Mouse (Mus musculus): ENCODE data around the gene Ogfod2. TPM values are rescaled to one million over a fixed set of nuclear protein-coding genes. Genes with fewer than 3 reads are reported as not detected.

Gene Ogfod2
- 54.5 and 70.4 TPM in 2 replicates for total RNA-seq (2014; rRNA removed)
- polyA plus RNA-seq (2015; fragmentation: Nextera tagmentation; extraction: Ambion mirVana) = 36.2 and 39.5 TPM in 2 replicates

GRCm38 (mm10) chr5:124111742-124112497 is at the start of gene Ogfod2:
Gene Ogfod2 (plus strand): TSS chr5:124112297.
- H3K27ac ChIP-seq (ENCODE audit: low read depth, low read length) = peak within 1 kb of the TSS; percentile 81
- 2% methylated on average over 66 of the region's 66 CpGs for WGBS
- TF ChIP-seq CTCF (IDR thresholded peaks at IDR 0.05) = peak; percentile 75
- ATAC-seq (ENCODE audit: low FRiP score) (peak; percentile 97), DNase-seq (ENCODE audit: low spot score) (peak; percentile 98)
- H3K36me3 ChIP-seq (ENCODE audit: insufficient read depth, low read length) = peaks cover 10% of the 10 kb centered on the region; the same call in 1 of the 2 replicates
- H3K9ac ChIP-seq (replicated peaks; ENCODE audit: low read length, poor library complexity, severe bottlenecking) = peak within 1 kb of the TSS; percentile 54
- no peaks in the 10 kb centered on the region for H3K27me3 ChIP-seq (ENCODE audit: insufficient read depth, low read length)
- peak within 1 kb of the TSS; percentile 86 for H3K4me3 ChIP-seq (ENCODE audit: low read depth, low read length)
- H3K4me2 ChIP-seq (ENCODE audit: low read depth, low read length, poor library complexity, severe bottlenecking) = peak within 1 kb of the TSS; percentile 93
- no peaks in the 10 kb centered on the region for H3K9me3 ChIP-seq (ENCODE audit: low read length)
- peaks cover 13% of the 10 kb centered on the region for H3K4me1 ChIP-seq (ENCODE audit: insufficient read depth, low read length)

DNA sequence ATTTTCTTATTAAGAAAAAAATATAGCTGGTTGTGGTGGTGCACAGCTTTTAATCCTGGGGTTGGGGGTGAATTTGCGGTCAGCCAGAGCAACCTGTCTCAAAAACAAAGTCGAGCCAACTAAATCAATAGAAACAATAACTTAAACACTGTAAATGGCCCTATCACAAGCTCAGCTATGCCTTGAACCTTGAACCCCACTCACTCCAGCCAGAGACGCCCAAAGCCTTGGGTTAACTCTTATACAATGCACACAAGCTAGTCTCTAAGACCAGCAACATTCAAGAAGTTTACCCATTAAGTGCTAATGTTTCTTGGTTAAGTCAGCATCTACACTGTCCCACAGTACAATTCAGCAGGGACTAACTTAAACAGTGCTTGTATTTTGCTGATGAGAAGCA is 42.4 kb upstream of the Ogfod2 start:
- Histone ChIP-seq H3K27me3 (ENCODE audit: insufficient read depth, low read length) (no peaks in the 10 kb centered on the region), H3K4me2 (ENCODE audit: low read depth, low read length, poor library complexity, severe bottlenecking) (no peak overlapping the region), H3K9ac (replicated peaks; ENCODE audit: low read length, poor library complexity, severe bottlenecking) (no peak overlapping the region), H3K27ac (ENCODE audit: low read depth, low read length) (no peak overlapping the region), H3K4me3 (ENCODE audit: low read depth, low read length) (no peak overlapping the region), H3K4me1 (ENCODE audit: insufficient read depth, low read length) (no peaks in the 10 kb centered on the region), H3K36me3 (ENCODE audit: insufficient read depth, low read length) (peaks cover 16% of the 10 kb centered on the region; the same call in 1 of the 2 replicates), H3K9me3 (ENCODE audit: low read length) (no peaks in the 10 kb centered on the region)
- no peak for ATAC-seq (ENCODE audit: low FRiP score)
- DNase-seq (ENCODE audit: low spot score) = no peak
- TF ChIP-seq CTCF (IDR thresholded peaks at IDR 0.05) = no peak
- WGBS = 80% methylated on average over 3 of the region's 3 CpGs

DNA sequence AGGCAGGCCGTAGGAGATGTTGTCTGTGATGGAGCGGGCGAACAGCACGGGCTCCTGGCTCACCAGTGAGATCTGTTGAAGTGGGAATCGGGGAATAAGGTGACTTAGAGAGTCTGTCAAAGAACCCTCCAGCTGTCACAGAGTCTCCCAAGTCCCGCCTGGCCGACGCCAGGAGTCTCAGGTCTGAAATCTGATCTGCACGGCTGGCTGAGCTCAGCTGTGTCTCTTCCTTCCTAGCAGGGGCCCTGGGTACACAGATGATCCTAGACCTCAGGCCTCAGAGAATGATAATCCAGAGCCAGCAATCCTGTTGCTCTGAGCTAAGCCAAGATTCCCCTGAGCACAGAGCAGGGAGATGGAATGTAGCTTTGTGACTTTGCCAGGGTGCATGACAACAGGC is 38.4 kb upstream of the Ogfod2 start:
- no peak for ATAC-seq (ENCODE audit: low FRiP score)
- Histone ChIP-seq H3K9ac (replicated peaks; ENCODE audit: low read length, poor library complexity, severe bottlenecking) (no peak overlapping the region), H3K4me3 (ENCODE audit: low read depth, low read length) (no peak overlapping the region)

DNA sequence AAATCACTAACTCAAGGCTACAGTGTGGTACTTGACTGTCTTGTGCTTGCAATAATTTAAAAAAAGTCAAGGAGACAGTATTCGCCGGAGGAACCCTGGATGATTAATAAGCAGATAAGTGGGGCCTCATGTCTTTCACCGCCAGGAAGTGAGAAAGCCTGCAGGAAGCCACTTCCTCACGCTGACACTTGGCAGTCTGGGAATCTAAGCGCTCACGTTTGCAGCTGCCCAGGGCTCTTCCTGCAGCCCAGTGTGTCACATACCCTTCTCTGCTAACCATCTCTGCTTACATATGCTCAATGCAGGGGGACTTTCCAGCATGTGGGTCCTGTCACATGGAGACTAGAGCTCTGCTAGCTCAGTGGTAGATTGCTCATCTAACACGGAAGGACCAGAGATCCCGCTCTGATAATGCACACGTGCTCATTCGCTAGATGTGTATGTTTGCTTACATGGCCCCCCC is 37.2 kb upstream of the Ogfod2 start:
- Histone ChIP-seq H3K27me3 (ENCODE audit: insufficient read depth, low read length) (no peaks in the 10 kb centered on the region), H3K9ac (replicated peaks; ENCODE audit: low read length, poor library complexity, severe bottlenecking) (no peak overlapping the region), H3K4me2 (ENCODE audit: low read depth, low read length, poor library complexity, severe bottlenecking) (no peak overlapping the region), H3K27ac (ENCODE audit: low read depth, low read length) (no peak overlapping the region), H3K36me3 (ENCODE audit: insufficient read depth, low read length) (peaks cover 26% of the 10 kb centered on the region), H3K9me3 (ENCODE audit: low read length) (no peaks in the 10 kb centered on the region), H3K4me1 (ENCODE audit: insufficient read depth, low read length) (no peaks in the 10 kb centered on the region), H3K4me3 (ENCODE audit: low read depth, low read length) (no peak overlapping the region)
- no peak for ATAC-seq (ENCODE audit: low FRiP score)
- WGBS = 69% methylated on average over 10 of the region's 10 CpGs
- no peak for TF ChIP-seq CTCF (IDR thresholded peaks at IDR 0.05)
- DNase-seq (ENCODE audit: low spot score) = no peak

More for the DNA sequence above, 38.4 kb upstream of the Ogfod2 start:
- no peak overlapping the region for H3K27ac ChIP-seq (ENCODE audit: low read depth, low read length)
- H3K36me3 ChIP-seq (ENCODE audit: insufficient read depth, low read length) = peaks cover 21% of the 10 kb centered on the region
- TF ChIP-seq CTCF (IDR thresholded peaks at IDR 0.05) = no peak
- DNase-seq (ENCODE audit: low spot score) = peak; percentile 48
- 46% methylated on average over 9 of the region's 9 CpGs for WGBS
- H3K4me1 ChIP-seq (ENCODE audit: insufficient read depth, low read length) = no peaks in the 10 kb centered on the region
- H3K27me3 ChIP-seq (ENCODE audit: insufficient read depth, low read length) = no peaks in the 10 kb centered on the region
- no peak overlapping the region for H3K4me2 ChIP-seq (ENCODE audit: low read depth, low read length, poor library complexity, severe bottlenecking)
- H3K9me3 ChIP-seq (ENCODE audit: low read length) = no peaks in the 10 kb centered on the region

DNA sequence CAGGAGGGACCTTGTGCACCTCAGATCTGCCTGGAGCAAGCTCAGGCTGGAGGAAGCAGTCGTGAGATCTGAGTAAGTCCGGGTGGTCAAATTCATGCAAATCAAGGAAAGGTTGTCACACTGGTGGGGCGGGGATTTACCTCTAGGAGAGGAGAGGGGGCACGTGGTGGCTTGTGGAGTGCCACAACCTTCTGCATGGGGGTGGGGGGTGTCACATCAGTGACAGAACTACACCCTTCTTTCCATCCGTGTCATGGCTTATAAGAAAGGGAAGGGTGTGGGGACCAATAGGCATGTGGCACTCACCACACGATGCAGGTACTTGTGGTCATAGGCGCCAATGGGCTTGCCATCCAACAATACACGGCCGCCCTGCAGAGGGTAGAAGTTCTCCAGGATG is 36.4 kb upstream of the Ogfod2 start:
- no peaks in the 10 kb centered on the region for H3K9me3 ChIP-seq (ENCODE audit: low read length)
- no peaks in the 10 kb centered on the region for H3K4me1 ChIP-seq (ENCODE audit: insufficient read depth, low read length)
- no peak overlapping the region for H3K4me2 ChIP-seq (ENCODE audit: low read depth, low read length, poor library complexity, severe bottlenecking)
- no peak overlapping the region for H3K9ac ChIP-seq (replicated peaks; ENCODE audit: low read length, poor library complexity, severe bottlenecking)
- no peak overlapping the region for H3K4me3 ChIP-seq (ENCODE audit: low read depth, low read length)
- 75% methylated on average over 9 of the region's 9 CpGs for WGBS
- no peaks in the 10 kb centered on the region for H3K27me3 ChIP-seq (ENCODE audit: insufficient read depth, low read length)
- no peak for TF ChIP-seq CTCF (IDR thresholded peaks at IDR 0.05)
- H3K36me3 ChIP-seq (ENCODE audit: insufficient read depth, low read length) = peaks cover 26% of the 10 kb centered on the region
- H3K27ac ChIP-seq (ENCODE audit: low read depth, low read length) = no peak overlapping the region
- ATAC-seq (ENCODE audit: low FRiP score) (no peak), DNase-seq (ENCODE audit: low spot score) (no peak)

DNA sequence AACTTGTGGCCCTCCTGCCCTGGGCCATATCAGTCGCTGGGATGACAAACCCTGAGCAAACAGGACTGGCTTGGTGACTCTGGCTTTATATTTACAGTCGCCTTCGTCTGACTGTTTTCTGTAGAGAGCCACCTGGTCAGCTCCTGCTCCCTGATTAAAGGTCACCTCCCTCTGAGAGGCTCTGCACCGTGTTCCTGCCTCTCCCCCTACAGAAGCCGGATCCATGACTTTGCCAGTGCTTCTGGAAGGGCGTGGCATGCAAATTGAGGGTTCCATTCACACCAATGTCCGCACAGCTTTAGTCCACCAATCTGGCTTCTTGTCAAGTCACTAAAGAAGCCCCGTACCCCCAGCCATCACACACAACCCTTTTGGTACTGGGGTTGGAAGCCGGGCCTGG is 35.5 kb upstream of the Ogfod2 start:
- H3K4me3 ChIP-seq (ENCODE audit: low read depth, low read length) = no peak overlapping the region
- no peaks in the 10 kb centered on the region for H3K27me3 ChIP-seq (ENCODE audit: insufficient read depth, low read length)
- H3K4me1 ChIP-seq (ENCODE audit: insufficient read depth, low read length) = no peaks in the 10 kb centered on the region
- ATAC-seq (ENCODE audit: low FRiP score) (no peak), DNase-seq (ENCODE audit: low spot score) (no peak)
- WGBS = 57% methylated on average over 9 of the region's 9 CpGs
- H3K27ac ChIP-seq (ENCODE audit: low read depth, low read length) = no peak overlapping the region
- no peaks in the 10 kb centered on the region for H3K9me3 ChIP-seq (ENCODE audit: low read length)
- TF ChIP-seq CTCF (IDR thresholded peaks at IDR 0.05) = no peak
- peaks cover 22% of the 10 kb centered on the region for H3K36me3 ChIP-seq (ENCODE audit: insufficient read depth, low read length)
- H3K9ac ChIP-seq (replicated peaks; ENCODE audit: low read length, poor library complexity, severe bottlenecking) = no peak overlapping the region
- H3K4me2 ChIP-seq (ENCODE audit: low read depth, low read length, poor library complexity, severe bottlenecking) = no peak overlapping the region

All from midbrain, postnatal 0 days (tissue).